Mouse (Mus musculus): ENCODE results near the gene Procr. TPM values are rescaled to one million over a fixed set of nuclear protein-coding genes. Genes with fewer than 3 reads are reported as not detected.

Gene Procr
- polyA plus RNA-seq, 1 experiment from 2014 or later: 6.1 TPM

DNA sequence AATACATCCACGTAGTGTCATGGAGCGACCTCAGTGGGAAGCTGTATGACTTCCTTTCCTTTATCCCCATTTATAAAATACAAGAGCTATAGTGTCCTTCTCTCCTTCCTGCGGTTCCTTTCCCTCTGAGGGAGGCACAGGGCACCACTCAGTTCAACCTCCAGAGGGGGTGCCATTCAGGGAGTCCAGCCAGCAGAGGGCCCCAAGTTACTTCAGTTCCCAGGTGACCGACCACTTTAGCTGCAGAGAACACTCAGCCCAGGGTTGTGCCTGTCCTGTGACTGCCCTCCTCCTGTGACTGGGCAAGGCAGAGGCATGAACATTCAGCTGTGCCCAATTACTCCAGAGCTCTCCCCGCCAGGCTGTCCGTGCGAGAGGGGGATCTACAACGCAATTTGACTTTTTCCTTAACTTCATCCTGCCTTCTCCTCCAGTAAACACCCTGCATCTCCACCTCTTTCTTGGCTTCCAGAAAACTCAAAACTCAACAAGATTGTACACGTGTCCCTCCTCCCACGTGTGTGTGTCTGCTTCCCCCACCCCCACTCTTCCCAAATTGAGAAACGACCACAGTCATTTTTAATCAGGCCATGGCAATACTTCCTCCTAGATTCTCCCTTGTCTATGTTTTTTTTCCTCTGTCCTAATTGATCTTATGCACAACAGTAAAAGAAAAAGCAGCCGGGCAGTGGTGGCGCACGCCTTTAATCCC is 6.1 kb downstream of the Procr start:
- H3K27ac ChIP-seq: no peak overlapping the region
- WGBS: 48% methylated on average over 14 of the region's 14 CpGs
- H3K27me3 ChIP-seq: no peaks in the 10 kb centered on the region; the same call in 1 of the 2 replicates
- H3K4me3 ChIP-seq: no peak overlapping the region
- ATAC-seq (ENCODE audit: insufficient number of reproducible peaks, low FRiP score, low TSS enrichment, low read depth): no peak
- H3K9ac ChIP-seq: no peak overlapping the region
- H3K4me2 ChIP-seq: no peak overlapping the region
- H3K36me3 ChIP-seq: no peaks in the 10 kb centered on the region
- no peaks in the 10 kb centered on the region for H3K9me3 ChIP-seq
- no peaks in the 10 kb centered on the region for H3K4me1 ChIP-seq

DNA sequence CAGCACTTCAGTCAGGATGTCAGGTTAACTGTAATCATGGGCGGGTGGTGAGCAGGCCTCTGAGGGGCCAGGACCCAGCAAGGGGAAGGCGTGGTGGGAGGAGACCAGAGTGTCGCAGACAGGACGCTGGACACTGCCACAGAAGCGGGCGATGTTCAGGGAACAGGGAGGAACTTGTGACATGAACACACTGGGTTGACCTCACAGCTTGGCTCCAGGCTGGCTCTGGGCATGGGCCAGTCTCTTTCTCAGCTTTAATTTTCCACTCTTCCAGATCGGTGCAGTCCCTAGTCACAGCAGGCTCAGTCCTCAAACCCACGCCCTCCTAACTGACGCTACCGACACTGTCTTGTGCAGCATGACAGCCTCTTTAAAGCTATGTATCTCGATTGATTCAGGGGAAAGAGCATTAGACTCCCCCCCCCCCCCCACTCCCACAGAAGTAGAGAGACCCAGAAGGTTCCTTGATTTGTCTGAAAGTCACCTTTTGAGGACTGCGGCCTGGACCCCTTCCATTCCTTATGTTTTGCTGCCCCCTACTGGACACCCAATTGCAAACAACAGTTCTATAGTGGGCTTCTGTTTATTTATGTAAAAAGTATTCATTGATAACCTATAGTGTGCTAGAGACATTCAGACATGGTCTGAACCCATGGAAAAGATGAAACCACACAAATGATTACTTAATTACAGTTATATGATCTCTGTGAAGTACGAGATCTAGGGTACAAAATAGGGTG is 13.9 kb downstream of the Procr start:
- no peak overlapping the region for H3K27ac ChIP-seq
- H3K36me3 ChIP-seq: no peaks in the 10 kb centered on the region
- H3K4me3 ChIP-seq: no peak overlapping the region
- 54% methylated on average over 13 of the region's 13 CpGs for WGBS
- no peaks in the 10 kb centered on the region; the same call in 1 of the 2 replicates for H3K27me3 ChIP-seq
- H3K9ac ChIP-seq: no peak overlapping the region
- H3K4me1 ChIP-seq: 0 out of 2 replicates have a peak, but pooled peaks cover 2% of the 10 kb centered on the region
- no peak overlapping the region for H3K4me2 ChIP-seq
- ATAC-seq (ENCODE audit: insufficient number of reproducible peaks, low FRiP score, low TSS enrichment, low read depth): peak; percentile 52; the same call in 1 of the 2 replicates
- no peaks in the 10 kb centered on the region for H3K9me3 ChIP-seq

DNA sequence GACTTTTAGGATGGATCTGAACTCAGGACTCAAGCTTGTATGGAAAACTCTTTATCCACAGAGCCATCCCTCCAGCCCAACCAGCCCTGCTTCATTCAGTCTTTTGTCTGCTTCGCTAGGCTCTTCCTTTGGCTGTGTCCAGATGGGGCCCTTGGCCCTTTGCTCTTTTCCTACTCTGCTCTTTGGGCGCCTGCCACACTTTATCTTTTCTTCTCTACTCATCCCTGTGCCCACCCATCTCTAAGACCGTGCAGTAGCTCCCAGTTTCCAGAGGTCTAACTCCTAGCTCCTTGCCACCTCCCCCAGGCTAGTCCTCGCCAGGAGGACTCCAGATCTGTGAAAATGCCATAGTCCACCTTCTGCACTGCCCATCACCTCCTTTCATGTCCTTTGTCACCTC is 22.7 kb downstream of the Procr start:
- Histone ChIP-seq H3K27me3 (peaks cover 60% of the 10 kb centered on the region), H3K9ac (no peak overlapping the region), H3K4me3 (no peak overlapping the region), H3K27ac (no peak overlapping the region), H3K36me3 (no peaks in the 10 kb centered on the region), H3K4me1 (peaks cover 10% of the 10 kb centered on the region), H3K9me3 (no peaks in the 10 kb centered on the region), H3K4me2 (no peak overlapping the region)
- 60% methylated on average over 4 of the region's 4 CpGs for WGBS
- no peak for ATAC-seq (ENCODE audit: insufficient number of reproducible peaks, low FRiP score, low TSS enrichment, low read depth)

DNA sequence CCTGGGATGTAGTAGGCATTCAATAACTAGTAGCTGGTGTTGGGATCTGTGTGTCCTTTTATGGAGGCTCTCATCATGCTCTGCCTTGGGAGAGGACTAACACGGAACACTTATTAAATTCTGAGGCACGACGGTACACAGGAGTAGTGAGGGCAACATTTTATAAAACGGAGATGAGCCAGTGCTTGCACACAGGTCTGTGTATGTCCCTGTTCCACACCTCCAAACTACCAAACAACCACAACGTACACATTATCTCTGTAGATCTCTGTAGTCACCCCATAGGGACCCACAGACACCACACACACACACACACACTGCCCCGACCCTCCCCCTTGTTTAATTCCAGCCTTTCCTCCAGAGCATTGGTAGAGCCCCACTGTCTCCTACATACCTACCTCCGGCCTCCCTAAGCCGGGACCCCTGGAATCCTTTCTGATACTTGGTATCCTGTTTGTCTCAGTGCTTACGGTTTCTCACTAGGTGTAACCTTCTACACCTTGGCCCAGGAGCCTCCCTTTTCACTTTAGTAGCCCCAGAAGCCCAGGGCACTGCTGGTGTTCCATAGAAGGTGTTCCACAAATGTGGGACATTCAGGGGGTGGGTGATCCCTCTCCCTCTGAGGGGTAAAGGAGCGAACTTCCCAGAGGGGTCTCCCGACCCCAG is 23.5 kb downstream of the Procr start:
- WGBS: 50% methylated on average over 11 of the region's 11 CpGs
- H3K4me3 ChIP-seq: peak overlapping the region; percentile 54
- no peaks in the 10 kb centered on the region for H3K9me3 ChIP-seq
- H3K36me3 ChIP-seq: no peaks in the 10 kb centered on the region
- ATAC-seq (ENCODE audit: insufficient number of reproducible peaks, low FRiP score, low TSS enrichment, low read depth): no peak
- H3K4me2 ChIP-seq: no peak overlapping the region
- peaks cover 10% of the 10 kb centered on the region for H3K4me1 ChIP-seq
- peaks cover 60% of the 10 kb centered on the region for H3K27me3 ChIP-seq
- H3K27ac ChIP-seq: no peak overlapping the region
- no peak overlapping the region for H3K9ac ChIP-seq

DNA sequence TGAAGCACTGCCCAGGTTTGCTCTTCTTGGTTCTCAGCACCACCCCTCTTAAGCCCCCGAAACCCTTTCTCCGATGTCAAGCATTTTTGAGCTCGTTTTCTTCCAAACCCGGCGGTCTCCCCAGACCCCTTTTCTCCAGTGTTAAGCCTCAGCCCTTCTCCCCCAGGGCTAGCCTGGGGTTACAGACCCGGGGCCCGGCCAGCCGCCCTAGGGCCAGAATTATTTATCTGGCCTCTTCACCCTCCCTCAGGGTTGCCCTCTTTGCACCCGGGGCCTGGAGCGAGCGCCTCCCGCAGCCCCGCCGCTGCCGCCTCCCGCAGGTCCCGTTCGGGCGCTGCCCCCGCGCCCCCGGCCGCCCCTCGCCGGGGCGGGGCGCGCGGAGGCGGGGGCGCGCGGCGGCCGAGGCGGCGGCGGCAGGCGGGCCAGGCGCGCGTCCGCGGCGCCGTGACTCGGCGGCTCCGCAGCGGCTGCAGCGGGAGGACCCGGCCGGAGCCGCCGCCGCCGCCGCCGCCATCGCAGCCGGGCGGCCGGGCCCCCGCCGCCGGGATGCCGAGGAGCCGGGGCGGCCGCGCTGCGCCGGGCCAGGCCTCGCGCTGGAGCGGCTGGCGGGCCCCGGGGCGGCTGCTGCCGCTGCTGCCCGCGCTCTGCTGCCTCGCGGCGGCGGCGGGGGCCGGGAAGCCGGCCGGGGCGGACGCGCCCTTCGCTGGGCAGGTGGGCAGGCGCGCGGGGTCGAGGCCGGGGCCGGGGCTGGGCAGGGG is 24.2 kb downstream of the Procr start, which contains the start of gene Mmp24:
Mmp24 (plus strand) TSS at position 416 of the 758 bp plus-strand sequence.
- H3K9ac ChIP-seq: no peak within 1 kb of the TSS
- no peaks in the 10 kb centered on the region for H3K9me3 ChIP-seq
- 3% methylated on average over 59 of the region's 100 CpGs for WGBS
- H3K27ac ChIP-seq: no peak within 1 kb of the TSS
- no peak for ATAC-seq (ENCODE audit: insufficient number of reproducible peaks, low FRiP score, low TSS enrichment, low read depth)
- peaks cover 10% of the 10 kb centered on the region for H3K4me1 ChIP-seq
- H3K27me3 ChIP-seq: peaks cover 60% of the 10 kb centered on the region
- peak within 1 kb of the TSS; percentile 54 for H3K4me3 ChIP-seq
- peak within 1 kb of the TSS; percentile 95 for H3K4me2 ChIP-seq
- H3K36me3 ChIP-seq: no peaks in the 10 kb centered on the region

DNA sequence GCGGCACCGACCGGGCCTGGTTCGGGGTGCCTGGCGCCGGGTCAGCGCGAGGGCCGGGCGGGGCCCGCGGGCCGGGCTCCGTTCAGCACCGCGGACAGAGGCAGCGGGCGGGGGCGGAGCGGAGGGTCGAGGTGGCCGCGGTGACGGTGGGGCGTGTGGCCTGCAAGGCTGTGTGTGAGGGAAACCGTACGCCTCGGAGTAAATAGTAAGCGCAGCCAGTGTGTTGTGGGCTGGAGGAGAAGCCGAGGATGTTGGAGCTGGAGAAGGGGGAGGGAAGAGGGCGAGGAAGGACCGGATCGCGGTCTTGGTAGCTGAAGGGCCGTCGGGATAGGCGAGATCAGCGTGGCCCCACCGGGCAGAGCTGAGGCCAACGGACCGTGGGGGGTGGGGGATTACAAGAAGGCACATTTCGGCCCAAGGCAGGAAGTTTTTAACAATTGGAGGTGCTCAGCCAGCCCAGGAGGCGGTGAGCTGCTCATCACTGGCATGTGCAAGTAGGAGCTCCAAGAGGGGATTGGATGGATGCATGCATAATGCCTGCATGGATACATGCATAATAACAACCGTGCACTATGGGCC is 24.9 kb downstream of the Procr start:
- H3K4me1 ChIP-seq: peaks cover 10% of the 10 kb centered on the region
- no peaks in the 10 kb centered on the region for H3K36me3 ChIP-seq
- H3K27me3 ChIP-seq: peaks cover 60% of the 10 kb centered on the region
- no peaks in the 10 kb centered on the region for H3K9me3 ChIP-seq
- WGBS: 2% methylated on average over 43 of the region's 44 CpGs
- peak overlapping the region; percentile 54 for H3K4me3 ChIP-seq
- H3K9ac ChIP-seq: no peak overlapping the region
- peak overlapping the region; percentile 95 for H3K4me2 ChIP-seq
- peak; percentile 40; the same call in 1 of the 2 replicates for ATAC-seq (ENCODE audit: insufficient number of reproducible peaks, low FRiP score, low TSS enrichment, low read depth)
- no peak overlapping the region for H3K27ac ChIP-seq

DNA sequence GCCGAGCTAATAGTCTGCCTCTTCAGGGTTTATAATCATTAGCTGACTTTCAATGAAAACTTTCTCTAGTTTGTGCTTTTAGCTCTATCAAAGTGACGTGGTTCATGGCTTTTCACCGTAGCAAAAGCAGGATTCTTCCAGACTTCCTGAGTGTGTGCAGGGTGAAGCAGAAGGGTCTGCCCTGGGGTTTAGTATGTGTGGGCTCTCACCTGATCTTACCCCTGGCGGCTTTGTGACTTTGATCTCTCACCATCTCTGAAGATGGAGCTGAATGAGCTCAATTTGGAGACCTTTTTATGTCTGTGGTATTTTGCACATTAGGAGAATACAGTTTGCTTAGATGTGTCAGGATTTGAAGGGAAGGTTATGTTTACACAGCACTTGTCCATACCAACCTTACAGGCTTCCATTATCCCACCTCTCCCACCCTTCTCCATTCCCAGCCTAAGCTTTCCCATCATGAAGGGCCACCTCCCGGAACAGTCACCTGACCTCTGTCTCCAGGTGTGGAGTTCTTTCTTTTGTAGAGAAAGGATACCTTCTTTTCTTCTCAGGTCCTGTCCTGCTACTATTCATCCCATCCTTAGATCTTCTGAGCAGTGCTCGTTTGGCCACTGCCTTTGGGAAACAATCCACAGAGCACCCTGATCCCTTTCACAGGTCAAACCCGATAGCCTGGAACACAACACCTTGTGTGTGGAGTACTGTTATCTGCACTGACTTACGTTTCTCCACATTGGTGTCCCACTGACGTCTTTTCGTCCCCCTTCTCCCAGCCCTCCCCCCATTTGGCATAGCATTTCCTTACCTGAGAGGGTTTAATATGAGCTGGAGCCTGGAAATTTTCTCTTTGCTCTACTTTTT is 26.1 kb downstream of the Procr start:
- no peaks in the 10 kb centered on the region for H3K36me3 ChIP-seq
- no peak overlapping the region for H3K9ac ChIP-seq
- no peak overlapping the region for H3K4me3 ChIP-seq
- H3K27ac ChIP-seq: no peak overlapping the region
- peaks cover 10% of the 10 kb centered on the region for H3K4me1 ChIP-seq
- no peak for ATAC-seq (ENCODE audit: insufficient number of reproducible peaks, low FRiP score, low TSS enrichment, low read depth)
- H3K27me3 ChIP-seq: peaks cover 60% of the 10 kb centered on the region
- no peak overlapping the region for H3K4me2 ChIP-seq
- 62% methylated on average over 10 of the region's 10 CpGs for WGBS
- H3K9me3 ChIP-seq: no peaks in the 10 kb centered on the region

DNA sequence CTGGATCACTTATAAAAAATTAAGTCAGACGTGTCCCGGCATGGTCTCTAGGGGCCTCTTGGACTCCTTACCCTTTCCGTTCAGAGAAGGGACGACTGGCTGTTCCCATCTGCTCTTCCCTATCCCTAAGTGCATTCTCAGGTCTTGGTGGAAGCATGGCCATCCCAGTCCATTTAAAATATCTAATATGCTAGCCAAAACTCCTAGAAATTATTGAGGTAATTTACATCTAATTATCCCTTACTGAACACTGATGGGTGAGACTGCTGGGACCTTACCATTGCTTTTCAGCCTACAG is 26.7 kb downstream of the Procr start:
- Histone ChIP-seq H3K36me3 (no peaks in the 10 kb centered on the region), H3K27ac (no peak overlapping the region), H3K9me3 (no peaks in the 10 kb centered on the region), H3K4me2 (no peak overlapping the region), H3K4me3 (no peak overlapping the region), H3K4me1 (peaks cover 10% of the 10 kb centered on the region), H3K9ac (no peak overlapping the region), H3K27me3 (peaks cover 59% of the 10 kb centered on the region)
- 78% methylated on average over 4 of the region's 4 CpGs for WGBS
- ATAC-seq (ENCODE audit: insufficient number of reproducible peaks, low FRiP score, low TSS enrichment, low read depth): no peak

DNA sequence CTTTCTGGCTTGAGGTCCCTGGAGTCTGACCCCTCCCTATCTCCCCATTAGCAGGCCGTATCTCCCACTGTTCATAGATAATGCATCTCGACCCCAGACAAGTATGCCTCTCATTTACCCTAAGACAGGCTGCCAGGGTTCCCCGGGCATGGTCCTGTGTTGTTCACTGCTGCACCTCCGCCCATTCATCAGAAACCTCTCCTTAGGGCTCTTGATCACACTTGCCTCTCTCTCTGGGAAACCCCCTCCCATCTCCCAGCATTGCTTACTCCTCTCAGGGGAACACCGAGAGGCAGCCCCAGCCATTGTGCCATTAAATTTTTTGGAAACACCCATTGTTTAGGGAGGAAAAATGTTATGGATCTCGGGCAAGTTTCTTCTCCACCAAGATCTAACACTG is 27.1 kb downstream of the Procr start:
- WGBS: 71% methylated on average over 6 of the region's 6 CpGs
- no peaks in the 10 kb centered on the region for H3K9me3 ChIP-seq
- no peak overlapping the region for H3K4me3 ChIP-seq
- H3K9ac ChIP-seq: no peak overlapping the region
- H3K27ac ChIP-seq: no peak overlapping the region
- H3K4me1 ChIP-seq: peaks cover 10% of the 10 kb centered on the region
- H3K36me3 ChIP-seq: no peaks in the 10 kb centered on the region
- peaks cover 55% of the 10 kb centered on the region for H3K27me3 ChIP-seq
- no peak overlapping the region for H3K4me2 ChIP-seq
- no peak for ATAC-seq (ENCODE audit: insufficient number of reproducible peaks, low FRiP score, low TSS enrichment, low read depth)

DNA sequence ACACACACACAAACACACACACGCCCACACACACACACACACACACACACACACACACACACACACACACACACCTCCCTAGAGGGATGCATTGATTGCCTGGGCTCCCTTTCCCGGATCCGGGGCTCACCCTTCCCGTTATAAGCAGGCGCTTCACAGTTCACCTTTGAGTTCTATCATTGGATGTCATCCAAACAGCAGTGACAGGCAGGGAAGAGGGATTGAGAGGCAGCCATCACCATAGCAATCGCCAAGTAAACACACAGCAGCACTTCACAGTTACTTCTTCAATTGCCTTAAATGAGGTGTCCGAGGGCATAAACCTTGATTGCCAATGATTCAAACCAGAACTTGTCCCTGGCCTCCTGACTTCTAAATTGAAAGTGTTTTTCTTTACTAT is 28.1 kb downstream of the Procr start:
- Histone ChIP-seq H3K27ac (no peak overlapping the region), H3K4me2 (no peak overlapping the region), H3K9me3 (no peaks in the 10 kb centered on the region), H3K4me1 (peaks cover 10% of the 10 kb centered on the region), H3K36me3 (no peaks in the 10 kb centered on the region), H3K4me3 (no peak overlapping the region), H3K27me3 (peaks cover 45% of the 10 kb centered on the region), H3K9ac (no peak overlapping the region)
- ATAC-seq (ENCODE audit: insufficient number of reproducible peaks, low FRiP score, low TSS enrichment, low read depth): no peak
- WGBS: 47% methylated on average over 7 of the region's 7 CpGs

DNA sequence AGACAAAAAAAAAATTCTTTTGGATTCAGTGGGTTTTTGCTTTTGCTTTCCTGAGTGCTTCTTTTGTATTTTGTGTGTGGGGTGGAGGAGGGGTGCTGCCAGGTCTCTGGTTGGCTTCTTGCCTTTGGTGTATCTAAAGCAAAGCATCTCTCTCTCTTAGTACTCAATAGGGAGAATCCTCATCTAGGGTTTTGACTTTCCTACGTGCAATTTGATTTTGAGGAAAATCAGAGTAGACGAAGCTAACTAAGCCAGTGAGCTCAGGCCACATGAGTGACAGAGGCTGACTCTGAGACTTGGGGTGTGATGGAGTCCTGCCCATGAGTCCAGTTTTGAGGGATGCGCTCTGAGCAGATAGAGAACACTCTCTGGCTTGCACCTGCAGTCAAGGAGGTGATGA is 28.6 kb downstream of the Procr start:
- H3K27me3 ChIP-seq: peaks cover 40% of the 10 kb centered on the region
- 75% methylated on average over 3 of the region's 3 CpGs for WGBS
- no peak overlapping the region for H3K4me3 ChIP-seq
- H3K9me3 ChIP-seq: no peaks in the 10 kb centered on the region
- H3K27ac ChIP-seq: no peak overlapping the region
- no peak overlapping the region for H3K9ac ChIP-seq
- H3K36me3 ChIP-seq: no peaks in the 10 kb centered on the region
- H3K4me2 ChIP-seq: no peak overlapping the region
- ATAC-seq (ENCODE audit: insufficient number of reproducible peaks, low FRiP score, low TSS enrichment, low read depth): no peak
- H3K4me1 ChIP-seq: peaks cover 10% of the 10 kb centered on the region
